Mouse (Mus musculus): ENCODE measurements around the gene Pml. TPM values are rescaled to one million over a fixed set of nuclear protein-coding genes. Genes with fewer than 3 reads are reported as not detected.

Pml gene
- 100 to 1,000 TPM in 20 of 26 experiments, 10 to 100 TPM in 6; 41.8 to 438 (median 201) TPM for total RNA-seq (2018; cell fraction: chromatin; rRNA removed)
- total RNA-seq (2018; cell fraction: cytosol; rRNA removed): 100 to 1,000 TPM in 8 of 26 experiments, 10 to 100 TPM in 18; 24.3 to 136 (median 65.2) TPM
- total RNA-seq (2018; cell fraction: nucleus; rRNA removed): 100 to 1,000 TPM in 21 of 26 experiments, 10 to 100 TPM in 5; 55.4 to 358 (median 161) TPM
- polyA plus RNA-seq (2018): 34.6 to 63.1 TPM (median 37.1 TPM) in 3 replicates

DNA sequence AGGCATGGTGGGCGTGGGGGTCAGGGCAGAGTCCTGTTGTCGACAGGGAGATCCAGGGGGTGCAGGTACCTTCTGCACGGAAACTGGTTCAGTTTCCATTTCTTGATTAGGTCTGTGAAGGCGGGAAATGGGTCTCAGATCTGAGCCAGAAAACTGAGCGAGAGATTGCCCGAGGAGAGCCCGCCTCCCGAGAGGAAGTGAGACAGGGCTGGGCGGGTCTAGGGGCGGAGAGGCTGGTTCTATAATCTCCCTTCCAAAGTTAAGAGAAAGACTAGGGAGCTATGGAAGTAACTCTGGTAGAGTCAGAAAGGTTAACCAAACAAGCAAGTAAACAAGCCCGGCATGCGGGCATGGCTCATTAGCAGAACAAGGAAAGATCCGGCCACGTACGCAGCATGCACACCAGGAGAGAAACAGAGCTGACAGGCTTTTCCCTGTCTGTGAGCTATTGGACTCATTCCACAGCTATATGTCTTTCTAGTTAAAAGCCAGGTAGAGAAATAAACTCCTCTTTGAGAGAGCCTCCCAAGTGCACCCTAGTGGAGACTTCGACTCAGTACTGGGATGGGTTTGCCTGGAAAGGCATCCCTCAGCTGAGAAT is at the start of gene Pml:
Pml (minus strand) TSS at position 195 of the 601 bp plus-strand sequence.
- Histone ChIP-seq H3K79me2 (ENCODE audit: inconsistent target) (peaks cover 63% of the 10 kb centered on the region), H3K27ac (peak within 1 kb of the TSS; percentile 93), H3K4me3 (ENCODE audit: inconsistent target) (peak within 1 kb of the TSS; percentile 85), H3K36me3 (ENCODE audit: inconsistent target) (peaks cover 9% of the 10 kb centered on the region; the same call in 1 of the 2 replicates)
- under 1% methylated on average over 16 of the region's 16 CpGs for WGBS (ENCODE audit: missing documents)

DNA sequence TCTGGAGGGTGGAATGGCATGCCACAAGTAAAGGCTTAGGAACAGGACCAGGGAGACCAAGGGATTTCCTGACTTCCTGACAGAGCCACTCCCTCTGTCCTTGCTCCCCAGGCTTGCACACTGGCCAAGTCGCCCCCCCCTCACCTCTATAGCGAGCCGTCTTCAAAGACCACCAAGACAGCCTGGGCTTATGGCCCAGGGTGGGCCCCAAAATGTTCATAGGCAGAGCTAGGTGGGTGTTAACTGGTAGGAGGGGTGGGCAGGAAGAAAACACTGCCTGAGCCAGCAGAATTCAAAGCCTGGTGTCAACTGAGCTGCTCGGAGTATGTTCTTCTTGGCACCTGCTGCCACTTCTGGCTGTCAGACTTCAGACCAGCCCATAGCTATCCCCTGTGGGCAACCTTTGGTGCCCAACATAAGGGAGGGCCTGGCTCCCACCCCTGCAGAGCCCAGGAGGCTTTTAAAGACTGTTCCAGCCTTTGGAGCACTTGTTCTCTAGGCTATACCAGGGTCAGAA is 48.4 kb upstream of the Pml start:
- H3K27ac ChIP-seq: no peak overlapping the region
- 74% methylated on average over 4 of the region's 4 CpGs for whole genome bisulfite sequencing (ENCODE audit: missing documents)
- H3K4me3 ChIP-seq (ENCODE audit: inconsistent target): no peak overlapping the region
- no peaks in the 10 kb centered on the region for H3K36me3 ChIP-seq (ENCODE audit: inconsistent target)
- no peaks in the 10 kb centered on the region for H3K79me2 ChIP-seq (ENCODE audit: inconsistent target)

DNA sequence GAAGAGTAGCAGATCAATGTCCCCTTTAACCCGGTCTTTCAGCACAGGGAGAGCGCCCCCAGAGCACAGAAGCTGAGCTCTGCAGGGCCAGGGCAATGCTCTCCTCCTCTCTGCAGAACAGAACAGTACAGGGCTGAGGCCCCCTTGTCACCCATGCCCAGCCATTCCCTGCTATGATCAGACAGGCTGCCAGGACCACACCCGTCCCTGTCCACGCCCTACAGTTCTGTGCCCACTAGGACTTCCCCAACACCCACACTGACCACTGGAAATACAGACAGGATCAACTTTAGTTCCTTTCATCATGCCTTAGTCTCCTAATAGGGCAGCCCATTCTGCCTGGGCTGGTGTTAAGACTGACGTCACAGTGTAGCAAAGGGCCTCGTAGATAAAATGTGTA is 47.5 kb upstream of the Pml start:
- Histone ChIP-seq H3K79me2 (ENCODE audit: inconsistent target) (no peaks in the 10 kb centered on the region), H3K4me3 (ENCODE audit: inconsistent target) (no peak overlapping the region)
- 91% methylated on average over 6 of the region's 6 CpGs for WGBS (ENCODE audit: missing documents)

DNA sequence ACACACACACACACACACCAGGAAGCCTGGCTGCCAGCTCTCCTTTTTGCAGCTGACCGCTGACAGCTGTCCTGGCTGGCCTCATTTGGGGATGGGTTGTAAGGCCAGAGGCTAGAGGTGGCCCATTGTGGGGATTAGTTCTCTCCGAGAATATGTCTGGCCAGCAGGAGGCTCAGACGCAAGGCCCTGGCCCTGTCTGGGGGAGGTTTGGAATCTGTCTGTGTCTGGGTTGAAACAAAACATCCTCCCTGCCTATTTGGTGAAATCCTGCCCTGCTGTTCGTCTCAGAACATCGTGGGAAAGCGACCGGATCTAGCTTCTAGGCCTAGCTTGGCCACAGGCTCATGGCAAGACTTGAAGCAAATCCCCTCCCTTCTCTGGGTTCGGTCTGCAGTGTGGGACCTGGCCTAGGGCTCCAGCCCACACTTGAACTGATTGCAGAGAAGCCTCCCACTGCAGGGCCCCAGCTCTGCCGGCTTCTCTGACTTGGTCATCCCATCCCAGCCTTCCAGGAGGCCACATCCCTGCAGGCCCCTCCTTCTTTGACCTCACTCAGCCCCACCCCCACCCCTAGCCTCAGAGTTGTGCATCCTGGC is 46.3 kb upstream of the Pml start:
- 78% methylated on average over 9 of the region's 9 CpGs for WGBS (ENCODE audit: missing documents)
- Histone ChIP-seq H3K79me2 (ENCODE audit: inconsistent target) (no peaks in the 10 kb centered on the region), H3K27ac (no peak overlapping the region), H3K36me3 (ENCODE audit: inconsistent target) (no peaks in the 10 kb centered on the region), H3K4me3 (ENCODE audit: inconsistent target) (no peak overlapping the region)

More for the DNA sequence above, 47.5 kb upstream of the Pml start:
- Histone ChIP-seq H3K36me3 (ENCODE audit: inconsistent target) (no peaks in the 10 kb centered on the region), H3K27ac (no peak overlapping the region)

DNA sequence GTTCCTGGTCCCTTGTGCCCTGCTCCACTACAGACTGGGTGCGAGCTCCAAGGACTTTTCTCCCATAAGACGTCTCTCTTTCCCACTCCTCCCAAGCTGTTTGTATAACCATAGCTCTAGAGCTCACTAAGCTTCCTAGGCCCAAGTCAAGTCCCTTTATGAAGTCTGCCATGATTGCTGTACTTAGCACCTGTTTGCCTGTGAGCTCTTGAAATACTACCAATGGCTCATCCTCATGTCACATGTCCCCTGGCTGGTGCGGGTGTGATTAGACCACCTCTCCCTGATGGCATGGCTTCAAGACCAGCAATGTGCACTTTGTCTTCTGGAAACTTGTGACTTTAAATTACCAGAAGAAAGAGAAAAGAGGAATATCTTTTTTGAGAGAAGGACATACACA is 45.8 kb upstream of the Pml start:
- 97% methylated on average over 3 of the region's 3 CpGs for WGBS (ENCODE audit: missing documents)
- Histone ChIP-seq H3K79me2 (ENCODE audit: inconsistent target) (no peaks in the 10 kb centered on the region), H3K27ac (no peak overlapping the region), H3K36me3 (ENCODE audit: inconsistent target) (no peaks in the 10 kb centered on the region), H3K4me3 (ENCODE audit: inconsistent target) (no peak overlapping the region)

DNA sequence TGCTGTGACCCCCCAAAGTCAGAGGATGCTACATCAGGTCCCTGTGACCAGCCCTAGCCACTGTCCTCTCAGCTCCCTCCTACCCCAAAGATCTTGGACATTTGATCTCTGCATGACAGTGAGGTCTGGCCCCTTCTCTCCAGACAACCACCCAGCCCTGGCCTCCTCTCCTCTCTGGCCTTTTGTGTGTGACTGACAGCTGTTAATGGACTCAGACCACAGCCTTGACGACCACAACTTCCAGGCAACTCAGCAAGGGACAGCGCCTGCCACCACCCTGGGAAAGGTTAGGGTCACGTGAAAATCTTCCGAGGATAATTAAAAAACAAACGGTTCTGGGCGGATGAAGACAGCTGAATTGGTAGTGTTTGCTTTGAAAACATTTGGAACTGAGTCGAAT is 44.9 kb upstream of the Pml start:
- no peak overlapping the region for H3K4me3 ChIP-seq (ENCODE audit: inconsistent target)
- no peaks in the 10 kb centered on the region for H3K36me3 ChIP-seq (ENCODE audit: inconsistent target)
- H3K27ac ChIP-seq: no peak overlapping the region
- H3K79me2 ChIP-seq (ENCODE audit: inconsistent target): no peaks in the 10 kb centered on the region
- 87% methylated on average over 7 of the region's 7 CpGs for WGBS (ENCODE audit: missing documents)

DNA sequence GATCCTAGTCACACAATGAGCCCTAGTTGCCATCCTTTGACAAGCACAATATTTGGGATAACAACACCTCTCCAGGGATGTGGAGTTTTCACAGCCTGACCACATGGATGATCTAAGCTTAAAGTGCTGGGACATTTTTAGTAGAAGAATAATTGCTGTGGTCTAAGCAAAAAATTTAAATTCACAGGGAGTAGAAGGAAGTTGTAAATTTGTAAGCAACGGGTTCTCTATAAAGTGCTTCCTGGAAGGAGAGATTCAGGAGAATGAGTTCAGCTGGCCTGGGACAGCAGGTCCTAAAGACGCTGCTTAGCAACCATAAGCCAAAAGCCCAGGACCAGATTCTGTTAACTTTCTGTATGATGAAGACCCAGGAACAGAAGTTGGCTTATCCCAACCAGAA is 40.3 kb upstream of the Pml start:
- Histone ChIP-seq H3K27ac (no peak overlapping the region), H3K79me2 (ENCODE audit: inconsistent target) (no peaks in the 10 kb centered on the region), H3K36me3 (ENCODE audit: inconsistent target) (no peaks in the 10 kb centered on the region), H3K4me3 (ENCODE audit: inconsistent target) (no peak overlapping the region)
- 44% methylated on average over 2 of the region's 2 CpGs for WGBS (ENCODE audit: missing documents)

DNA sequence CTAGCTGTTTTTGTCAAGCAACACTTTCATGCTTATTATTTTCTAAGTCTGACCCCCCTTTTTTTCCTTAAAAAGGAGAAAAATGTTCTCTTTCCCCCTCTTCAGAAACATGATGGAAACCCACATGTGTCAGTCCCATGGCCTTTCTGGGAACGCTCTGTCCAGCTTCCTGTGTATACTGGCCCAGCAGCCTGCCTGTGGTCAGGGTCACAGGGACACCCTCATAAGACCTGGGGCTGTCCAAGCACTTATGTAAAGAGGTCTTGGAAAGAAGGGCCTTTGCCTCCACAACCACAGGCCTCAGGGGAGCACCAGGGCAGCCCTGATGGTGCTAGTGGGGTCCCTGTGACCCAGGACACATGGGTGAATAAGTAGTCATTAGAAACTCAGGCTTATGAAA is 39.5 kb upstream of the Pml start:
- Histone ChIP-seq H3K79me2 (ENCODE audit: inconsistent target) (no peaks in the 10 kb centered on the region), H3K36me3 (ENCODE audit: inconsistent target) (no peaks in the 10 kb centered on the region), H3K27ac (no peak overlapping the region), H3K4me3 (ENCODE audit: inconsistent target) (no peak overlapping the region)
- WGBS (ENCODE audit: missing documents): 79% methylated on average over 1 of the region's 1 CpGs

DNA sequence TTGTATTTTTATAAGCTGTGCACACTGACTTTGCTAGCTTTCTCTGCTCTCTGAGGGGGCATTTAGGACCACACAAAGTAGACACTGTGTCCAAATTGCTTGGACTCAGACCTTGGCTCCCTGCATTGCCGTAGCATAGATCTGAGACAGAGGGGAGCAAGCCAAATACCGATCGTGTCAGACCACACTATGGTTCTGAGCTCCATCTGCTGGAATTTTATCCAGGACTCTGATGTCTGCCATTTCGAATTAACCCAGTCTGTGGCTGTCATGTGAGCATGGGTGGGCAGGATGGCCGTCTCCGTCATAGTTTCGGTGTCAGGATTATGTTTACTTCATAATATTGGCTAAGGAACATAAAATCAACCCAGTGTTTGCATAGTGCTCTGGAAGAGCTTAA is 33.8 kb upstream of the Pml start:
- Histone ChIP-seq H3K79me2 (ENCODE audit: inconsistent target) (no peaks in the 10 kb centered on the region), H3K27ac (no peak overlapping the region), H3K36me3 (ENCODE audit: inconsistent target) (no peaks in the 10 kb centered on the region), H3K4me3 (ENCODE audit: inconsistent target) (no peak overlapping the region)
- WGBS (ENCODE audit: missing documents): 93% methylated on average over 7 of the region's 7 CpGs

DNA sequence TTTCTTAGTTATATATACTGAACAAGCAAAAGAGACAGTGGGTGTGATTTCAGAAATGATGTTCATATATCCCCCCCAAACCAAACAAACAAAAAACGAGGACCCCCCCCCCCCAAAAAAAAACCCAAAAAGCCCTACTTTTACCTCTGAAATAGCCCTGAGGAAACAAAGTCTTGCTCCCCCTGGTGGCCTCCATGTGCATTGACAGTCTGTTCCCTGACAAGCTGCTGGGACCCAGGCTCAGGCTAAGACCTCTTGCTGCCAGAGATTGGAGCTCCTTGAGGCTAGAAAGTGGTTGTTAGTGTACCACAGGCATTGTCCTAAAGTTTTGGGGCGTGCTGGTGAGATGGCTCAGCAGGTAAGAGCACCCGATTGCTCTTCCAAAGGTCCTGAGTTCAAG is 32.0 kb upstream of the Pml start:
- Histone ChIP-seq H3K36me3 (ENCODE audit: inconsistent target) (no peaks in the 10 kb centered on the region), H3K79me2 (ENCODE audit: inconsistent target) (no peaks in the 10 kb centered on the region), H3K4me3 (ENCODE audit: inconsistent target) (no peak overlapping the region), H3K27ac (no peak overlapping the region)
- WGBS (ENCODE audit: missing documents): 52% methylated on average over 3 of the region's 3 CpGs

DNA sequence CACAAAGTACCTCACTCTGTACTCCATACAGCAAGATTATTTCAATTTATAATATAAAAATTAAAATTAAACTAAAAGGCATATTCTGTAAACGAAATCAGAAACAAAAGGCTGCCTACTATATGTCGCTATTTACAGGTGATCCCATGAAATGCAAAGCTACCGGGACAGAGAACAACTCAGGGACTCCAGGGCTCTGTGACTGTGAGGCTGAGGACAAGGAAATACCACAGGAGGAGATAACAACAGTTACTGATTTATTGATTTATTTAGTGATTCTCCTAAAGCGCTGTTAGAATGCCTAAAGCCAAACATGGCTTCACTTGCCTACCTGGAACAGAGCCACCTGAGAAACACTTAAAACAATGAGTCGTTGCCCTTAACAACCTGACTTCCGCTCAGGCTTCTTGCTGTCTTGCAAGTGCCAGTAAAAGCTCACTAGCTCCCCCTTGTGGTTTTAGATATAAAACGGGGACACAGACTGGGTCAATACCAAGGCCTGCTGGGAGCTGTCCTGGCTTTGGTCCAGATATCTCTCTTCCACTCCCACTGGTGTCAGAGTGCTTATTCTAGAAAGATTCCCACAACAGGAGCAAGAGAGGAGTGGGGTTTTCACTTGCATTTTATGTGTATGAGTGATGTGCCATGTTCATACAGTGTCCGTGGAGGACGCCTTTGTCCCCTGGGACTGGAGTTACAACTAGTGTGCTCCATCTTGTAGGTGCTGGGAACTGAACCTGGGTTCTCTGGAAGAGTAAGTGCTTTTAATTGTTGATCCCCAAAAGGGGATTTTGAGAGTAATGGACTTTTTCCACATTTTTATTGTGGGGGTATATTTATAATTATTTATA is 30.9 kb upstream of the Pml start:
- Histone ChIP-seq H3K4me3 (ENCODE audit: inconsistent target) (no peak overlapping the region), H3K27ac (no peak overlapping the region), H3K79me2 (ENCODE audit: inconsistent target) (no peaks in the 10 kb centered on the region), H3K36me3 (ENCODE audit: inconsistent target) (no peaks in the 10 kb centered on the region)
- WGBS (ENCODE audit: missing documents): 38% methylated on average over 9 of the region's 9 CpGs

DNA sequence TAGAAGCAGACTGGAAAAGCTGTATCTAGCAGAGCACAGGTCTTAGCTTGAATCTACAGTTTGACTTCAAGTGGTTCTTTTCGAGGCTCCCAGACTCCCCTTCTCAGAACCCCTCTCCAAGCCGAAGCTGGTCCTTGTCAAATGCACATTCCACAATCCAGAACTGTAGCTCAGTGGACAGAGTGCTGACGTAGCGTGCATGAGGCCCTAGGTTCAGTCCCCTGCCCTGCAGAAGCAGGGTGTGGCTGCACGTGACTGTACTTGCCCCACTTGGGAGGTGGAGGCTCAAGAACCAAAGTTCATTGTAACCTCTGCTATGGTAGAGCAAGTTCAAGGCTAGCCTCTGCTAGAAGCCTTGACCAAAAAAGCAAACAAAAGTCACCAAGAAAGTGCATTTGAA is 30.2 kb upstream of the Pml start:
- no peaks in the 10 kb centered on the region for H3K36me3 ChIP-seq (ENCODE audit: inconsistent target)
- no peaks in the 10 kb centered on the region for H3K79me2 ChIP-seq (ENCODE audit: inconsistent target)
- WGBS (ENCODE audit: missing documents): 80% methylated on average over 5 of the region's 5 CpGs
- no peak overlapping the region for H3K27ac ChIP-seq
- H3K4me3 ChIP-seq (ENCODE audit: inconsistent target): no peak overlapping the region

DNA sequence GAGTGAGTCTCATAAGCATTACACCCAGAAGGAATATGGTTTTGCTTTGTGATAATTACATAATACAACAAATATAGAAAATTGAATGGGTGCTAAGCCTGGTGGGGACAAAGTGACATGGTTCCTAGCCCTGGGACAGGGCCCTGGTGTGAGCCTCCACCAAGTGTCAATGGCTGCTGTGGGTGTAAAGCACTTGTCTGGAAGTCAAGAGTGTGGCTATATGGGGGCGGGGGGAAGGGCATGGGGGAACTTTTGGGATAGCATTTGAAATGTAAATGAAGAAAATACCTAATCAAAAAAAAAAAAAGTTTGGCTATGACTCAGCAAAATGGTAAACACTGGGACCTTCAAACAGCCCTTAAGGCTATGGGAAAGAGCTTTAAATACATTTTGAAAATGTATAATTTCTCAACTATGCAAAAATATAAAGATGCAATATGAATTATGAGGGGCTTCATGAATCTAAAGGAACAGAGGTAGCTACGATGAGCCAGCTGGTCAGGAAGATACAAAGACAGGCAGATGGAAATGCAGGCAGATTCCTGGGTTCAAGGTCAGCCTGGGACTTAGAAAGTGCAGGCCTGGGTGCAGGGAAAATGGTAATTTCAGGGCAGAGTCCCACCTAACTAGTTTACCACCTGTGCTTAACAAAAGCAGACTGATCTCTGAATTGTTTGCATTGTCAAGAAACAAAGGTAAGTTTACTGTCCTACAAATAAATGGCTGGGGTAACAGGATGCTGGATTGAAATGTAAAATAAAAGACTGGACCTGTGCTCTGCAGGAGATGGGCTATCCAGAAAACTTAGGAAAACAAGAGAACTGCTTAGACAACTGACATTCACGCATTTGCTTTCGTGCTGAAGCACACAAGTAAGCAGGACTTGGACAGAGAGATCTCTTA is 29.5 kb upstream of the Pml start:
- Histone ChIP-seq H3K27ac (no peak overlapping the region), H3K79me2 (ENCODE audit: inconsistent target) (no peaks in the 10 kb centered on the region), H3K36me3 (ENCODE audit: inconsistent target) (no peaks in the 10 kb centered on the region), H3K4me3 (ENCODE audit: inconsistent target) (no peak overlapping the region)
- WGBS (ENCODE audit: missing documents): 87% methylated on average over 4 of the region's 4 CpGs

DNA sequence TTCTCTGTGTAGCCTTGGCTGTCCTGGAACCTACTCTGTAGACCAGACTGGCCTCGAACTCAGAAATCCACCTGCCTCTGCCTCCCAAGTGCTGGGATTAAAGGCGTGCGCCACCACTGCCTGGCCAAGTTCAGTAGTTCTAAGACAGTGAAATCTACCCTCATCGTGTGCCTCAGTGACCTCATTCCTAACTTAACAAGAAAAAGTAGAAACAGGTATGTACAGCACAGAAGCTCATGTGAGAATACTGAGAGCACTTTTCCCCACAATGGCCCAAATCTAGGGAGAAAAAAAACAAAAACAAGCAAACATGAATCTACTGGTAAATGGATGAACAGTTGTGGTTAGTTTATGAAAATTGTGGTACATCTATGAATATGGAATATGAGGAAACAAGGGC is 28.7 kb upstream of the Pml start:
- no peak overlapping the region for H3K27ac ChIP-seq
- no peak overlapping the region for H3K4me3 ChIP-seq (ENCODE audit: inconsistent target)
- 100% methylated on average over 4 of the region's 4 CpGs for WGBS (ENCODE audit: missing documents)
- no peaks in the 10 kb centered on the region for H3K36me3 ChIP-seq (ENCODE audit: inconsistent target)
- H3K79me2 ChIP-seq (ENCODE audit: inconsistent target): no peaks in the 10 kb centered on the region
